In the genomic region with DNA sequence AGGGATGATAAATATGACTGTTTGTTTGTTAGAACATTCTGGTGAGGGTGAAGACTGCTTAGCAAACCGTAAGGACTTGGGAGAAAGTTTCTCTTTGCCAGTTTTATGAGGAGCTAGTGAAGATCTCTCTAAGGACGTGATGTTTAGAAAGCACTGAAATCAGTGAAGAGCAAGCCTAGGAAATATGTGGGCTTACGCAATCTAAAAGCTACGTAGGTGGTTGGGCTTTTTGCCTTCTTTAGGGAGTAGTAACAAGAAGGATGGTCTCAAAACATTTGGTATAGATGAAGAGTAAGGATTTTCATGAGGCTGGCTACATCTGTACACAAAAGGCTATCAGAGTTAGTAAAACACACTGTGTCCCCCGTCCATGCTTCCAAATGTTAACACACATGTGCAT, we compare ENCODE assay signal across 18 mouse cellular contexts.
"Had no signal": no experiment of that assay in that cellular context is flagged by ENCODE, and none has a peak within 500 bp of the region (broad histone marks: within the 10 kb centered on the region; RNA-seq: fewer than 3 reads in every experiment).

No protein-coding gene starts in this region.

- H3K4me3 ChIP-seq: liver, embryonic 13.5 days; liver, embryonic 15.5 days; megakaryocyte, embryonic 14.5 days; midbrain, embryonic 13.5 days; midbrain, embryonic 15.5 days; neural tube, embryonic 12.5 days; stomach, embryonic 15.5 days had no signal

- ATAC-seq: liver, postnatal 0 days; midbrain, embryonic 13.5 days; midbrain, embryonic 15.5 days had no signal

- H3K9me3 ChIP-seq: liver, embryonic 13.5 days; liver, embryonic 15.5 days; megakaryocyte, embryonic 14.5 days; midbrain, embryonic 13.5 days; midbrain, embryonic 15.5 days; neural tube, embryonic 12.5 days; stomach, embryonic 15.5 days had no signal

- H3K9ac ChIP-seq: liver, embryonic 13.5 days; liver, embryonic 15.5 days; liver, postnatal 0 days; midbrain, embryonic 13.5 days; midbrain, embryonic 15.5 days; neural tube, embryonic 12.5 days; stomach, embryonic 15.5 days had no signal

- DNase-seq: liver, embryonic 13.5 days; liver, postnatal 0 days; lung, adult 2 months; lung, postnatal 10 days; right cerebral cortex, postnatal 14 days; thymus, adult 2 months; thymus, postnatal 25 days; thymus, postnatal 4 days had no signal

- H3K4me2 ChIP-seq: liver, embryonic 11.5 days; liver, embryonic 13.5 days; liver, embryonic 15.5 days; midbrain, embryonic 11.5 days; midbrain, embryonic 13.5 days; midbrain, embryonic 15.5 days; neural tube, embryonic 12.5 days; stomach, embryonic 15.5 days had no signal

- H3K36me3 ChIP-seq: liver, embryonic 13.5 days; liver, embryonic 15.5 days; midbrain, embryonic 13.5 days; midbrain, embryonic 15.5 days; neural tube, embryonic 12.5 days; stomach, embryonic 15.5 days had no signal

- H3K27ac ChIP-seq: liver, embryonic 13.5 days; liver, embryonic 15.5 days; macrophage; midbrain, embryonic 13.5 days; midbrain, embryonic 15.5 days; neural tube, embryonic 12.5 days; stomach, embryonic 15.5 days; stomach, postnatal 0 days had no signal

- H3K4me1 ChIP-seq: liver, embryonic 13.5 days; liver, embryonic 15.5 days; megakaryocyte, embryonic 14.5 days; midbrain, embryonic 13.5 days; midbrain, embryonic 15.5 days; neural tube, embryonic 12.5 days; stomach, embryonic 15.5 days had no signal

- H3K27me3 ChIP-seq: liver, embryonic 13.5 days; liver, embryonic 15.5 days; midbrain, embryonic 13.5 days; midbrain, embryonic 15.5 days; neural tube, embryonic 12.5 days; stomach, embryonic 15.5 days had no signal
